Mouse (Mus musculus) liver, embryonic 12.5 days (tissue): Measurements from ENCODE around the gene Cog7. TPM values are rescaled to one million over a fixed set of nuclear protein-coding genes. Genes with fewer than 3 reads are reported as not detected.

Experiments
- ATAC-seq: fragments of 200-750 bp; cut with Nextera tagmentation; 2 replicates; pipeline ENCODE4 v1.8.0; 2017; ENCODE audit warnings: moderate number of reproducible peaks, mild to moderate bottlenecking, moderate library complexity
- H3K27ac ChIP-seq: fragments of 300-500 bp; sonication (generic); 2 replicates; pipeline ENCODE4 v1.5.1; 2016; ENCODE audit warnings: mild to moderate bottlenecking
- H3K27me3 ChIP-seq: fragments of 300-500 bp; sonication (generic); replicated peaks from 2 replicates; pipeline ENCODE4 v1.6.1; 2016; ENCODE audit warnings: mild to moderate bottlenecking, moderate library complexity
- H3K36me3 ChIP-seq: fragments of 300-500 bp; sonication (generic); 2 replicates; pipeline ENCODE4 v1.6.1; 2016; ENCODE audit warnings: mild to moderate bottlenecking, moderate library complexity
- H3K4me1 ChIP-seq: fragments of 300-500 bp; sonication (generic); 2 replicates; pipeline ENCODE4 v1.6.1; 2016
- H3K4me2 ChIP-seq: fragments of 300-500 bp; sonication (generic); 2 replicates; pipeline ENCODE4 v1.6.1; 2016; ENCODE audit warnings: mild to moderate bottlenecking, moderate library complexity
- H3K4me3 ChIP-seq: fragments of 300-500 bp; sonication (generic); 2 replicates; pipeline ENCODE4 v1.5.1; 2016; ENCODE audit warnings: mild to moderate bottlenecking, moderate library complexity
- H3K9ac ChIP-seq: fragments of 300-500 bp; sonication (generic); 2 replicates; pipeline ENCODE4 v1.6.1; 2016; ENCODE audit warnings: mild to moderate bottlenecking, moderate library complexity
- H3K9me3 ChIP-seq: fragments of 300-500 bp; sonication (generic); replicated peaks from 2 replicates; pipeline ENCODE4 v1.6.1; 2016; ENCODE audit warnings: mild to moderate bottlenecking, moderate library complexity
- WGBS: fragments of 180-500 bp; shearing (Covaris S2); methylation state at CpG from one replicate; pipeline ENCODE4 v1.1.7; 2016; ENCODE audit not compliant: insufficient replicate concordance; 5-methylcytosine and 5-hydroxymethylcytosine counted together
- polyA plus RNA-seq: library from polyadenylated mRNA; unstranded; fragments of >200 nt; fragmentation: Nextera tagmentation; extraction: Ambion mirVana; gene quantifications from 2 replicates; pipeline ENCODE4 v1.2.1, GENCODE M21; 2016

The Cog7 gene
- polyA plus RNA-seq, 1 experiment from 2014 or later: 15.1 TPM

DNA sequence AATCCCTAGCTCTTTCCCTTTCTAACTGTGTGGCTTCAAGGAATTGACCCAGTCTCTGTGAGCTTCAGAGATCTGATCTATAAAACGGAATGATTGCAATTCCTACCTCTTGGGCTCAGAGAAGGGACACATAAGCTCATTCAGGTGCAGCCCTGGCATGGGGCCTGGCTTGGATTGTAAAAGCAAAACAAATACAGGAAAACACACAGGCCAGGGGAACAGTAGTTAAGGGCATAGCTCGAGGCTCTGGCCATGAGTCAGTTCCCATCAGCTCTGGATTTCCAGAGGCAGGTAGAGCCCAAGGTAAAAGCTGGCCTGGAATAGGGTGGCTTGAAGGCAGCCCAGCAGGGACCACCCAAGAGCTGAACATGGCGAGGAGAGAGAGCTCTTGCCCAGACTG is 107.5 kb downstream of the Cog7 start:
- H3K9ac ChIP-seq: no peak overlapping the region
- 35% methylated on average over 3 of the region's 3 CpGs for WGBS
- H3K36me3 ChIP-seq: no peaks in the 10 kb centered on the region
- H3K4me2 ChIP-seq: no peak overlapping the region
- no peak for ATAC-seq
- H3K27me3 ChIP-seq: no peaks in the 10 kb centered on the region
- no peak overlapping the region for H3K4me3 ChIP-seq
- H3K4me1 ChIP-seq: no peaks in the 10 kb centered on the region
- H3K9me3 ChIP-seq: no peaks in the 10 kb centered on the region
- no peak overlapping the region for H3K27ac ChIP-seq

DNA sequence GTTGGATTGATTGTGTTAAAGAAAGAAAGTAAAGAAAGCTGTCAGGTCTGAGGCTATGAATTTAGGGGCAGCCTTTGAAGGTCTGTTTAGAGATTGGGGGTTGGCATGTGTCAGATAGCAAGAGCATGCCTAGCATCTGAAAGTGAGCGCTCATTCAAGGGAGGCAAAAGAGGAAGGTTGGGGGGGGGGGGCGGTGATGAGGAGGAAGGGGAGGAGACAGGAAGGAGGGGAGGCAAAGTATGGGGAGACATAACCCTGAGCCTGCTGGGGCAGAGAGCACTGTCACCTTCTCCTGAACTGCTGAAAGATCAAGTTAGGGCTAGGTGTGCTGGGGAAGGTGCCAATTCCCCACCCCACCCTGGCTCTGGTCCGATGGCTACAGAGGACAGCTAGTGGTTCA is 109.9 kb downstream of the Cog7 start:
- H3K27me3 ChIP-seq: peaks cover 3% of the 10 kb centered on the region; the same call in 1 of the 2 replicates
- H3K4me1 ChIP-seq: no peaks in the 10 kb centered on the region
- no peak overlapping the region for H3K4me2 ChIP-seq
- no peak overlapping the region for H3K9ac ChIP-seq
- no peak for ATAC-seq
- H3K9me3 ChIP-seq: no peaks in the 10 kb centered on the region
- H3K36me3 ChIP-seq: no peaks in the 10 kb centered on the region
- H3K4me3 ChIP-seq: no peak overlapping the region
- H3K27ac ChIP-seq: no peak overlapping the region
- 27% methylated on average over 2 of the region's 3 CpGs for WGBS

GRCm38 (mm10) chr7:121864858-121865585 is 116.5 kb downstream of the Cog7 start, which contains the start of gene Scnn1b:
Scnn1b (plus strand) TSS chr7:121865038.
- H3K9me3 ChIP-seq: no peaks in the 10 kb centered on the region
- no peak within 1 kb of the TSS for H3K27ac ChIP-seq
- no peaks in the 10 kb centered on the region for H3K4me1 ChIP-seq
- H3K4me2 ChIP-seq: peak within 1 kb of the TSS; percentile 40
- no peak within 1 kb of the TSS for H3K9ac ChIP-seq
- no peak for ATAC-seq
- H3K36me3 ChIP-seq: no peaks in the 10 kb centered on the region
- 4% methylated on average over 38 of the region's 42 CpGs for WGBS
- H3K27me3 ChIP-seq: peaks cover 41% of the 10 kb centered on the region
- H3K4me3 ChIP-seq: no peak within 1 kb of the TSS

- WGBS: 58% methylated on average over 8 of the region's 8 CpGs
- ATAC-seq: no peak
- no peak overlapping the region for H3K27ac ChIP-seq
Measured at GRCm38 (mm10) chr7:121858939-121859338, 122.6 kb downstream of the Cog7 start.

GRCm38 (mm10) chr7:121857177-121857884 is 124.2 kb downstream of the Cog7 start:
- no peaks in the 10 kb centered on the region; the same call in 1 of the 2 replicates for H3K27me3 ChIP-seq
- H3K4me3 ChIP-seq: no peak overlapping the region
- H3K27ac ChIP-seq: no peak overlapping the region
- no peaks in the 10 kb centered on the region for H3K9me3 ChIP-seq
- H3K4me1 ChIP-seq: no peaks in the 10 kb centered on the region
- H3K36me3 ChIP-seq: no peaks in the 10 kb centered on the region
- no peak for ATAC-seq
- no peak overlapping the region for H3K4me2 ChIP-seq
- 69% methylated on average over 11 of the region's 11 CpGs for WGBS
- H3K9ac ChIP-seq: no peak overlapping the region

More at GRCm38 (mm10) chr7:121858939-121859338, 122.6 kb downstream of the Cog7 start:
- H3K9me3 ChIP-seq: no peaks in the 10 kb centered on the region
- no peak overlapping the region for H3K4me2 ChIP-seq
- peaks cover 11% of the 10 kb centered on the region for H3K27me3 ChIP-seq
- H3K4me3 ChIP-seq: no peak overlapping the region
- no peak overlapping the region for H3K9ac ChIP-seq
- no peaks in the 10 kb centered on the region for H3K36me3 ChIP-seq
- H3K4me1 ChIP-seq: no peaks in the 10 kb centered on the region

DNA sequence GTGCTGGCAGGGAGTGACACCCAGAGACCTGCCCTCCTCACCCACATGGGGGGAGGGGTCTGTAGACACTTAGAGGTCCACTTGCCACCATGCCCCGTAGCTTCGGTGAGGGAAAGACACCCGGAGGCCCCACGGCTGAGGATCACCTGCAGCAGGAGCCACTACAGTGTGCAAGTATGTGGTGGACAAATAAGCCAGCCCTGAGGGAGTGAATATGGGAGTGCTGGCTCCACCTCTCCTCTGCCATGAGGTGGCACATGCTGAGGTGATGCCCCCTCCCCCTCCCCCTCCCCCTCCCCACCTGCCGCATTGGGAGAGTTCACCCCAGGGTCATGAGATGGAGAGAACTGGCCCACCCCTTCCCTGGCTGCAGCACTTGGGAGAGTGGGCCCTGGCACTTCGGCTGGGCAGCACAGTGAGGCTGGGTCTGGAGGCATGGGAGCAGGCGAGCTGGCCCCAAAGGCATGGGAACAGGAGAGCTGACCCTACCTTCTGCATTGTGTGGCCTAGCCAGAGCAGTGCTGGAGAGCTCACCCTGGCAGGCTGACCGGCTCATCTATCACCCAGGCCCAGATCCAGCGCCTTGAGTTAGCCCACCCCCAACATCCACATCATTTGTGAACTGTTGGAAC is 132.9 kb downstream of the Cog7 start:
- Histone ChIP-seq H3K36me3 (no peaks in the 10 kb centered on the region), H3K9me3 (no peaks in the 10 kb centered on the region), H3K4me1 (no peaks in the 10 kb centered on the region), H3K27me3 (no peaks in the 10 kb centered on the region), H3K4me2 (no peak overlapping the region), H3K9ac (no peak overlapping the region), H3K27ac (no peak overlapping the region), H3K4me3 (no peak overlapping the region)
- ATAC-seq: no peak
- 70% methylated on average over 9 of the region's 9 CpGs for WGBS

- Histone ChIP-seq H3K9ac (no peak overlapping the region), H3K9me3 (no peaks in the 10 kb centered on the region), H3K27me3 (no peaks in the 10 kb centered on the region), H3K36me3 (no peaks in the 10 kb centered on the region), H3K27ac (no peak overlapping the region), H3K4me3 (no peak overlapping the region), H3K4me1 (no peaks in the 10 kb centered on the region), H3K4me2 (no peak overlapping the region)
- ATAC-seq: no peak
- WGBS: 57% methylated on average over 6 of the region's 6 CpGs
Measured at GRCm38 (mm10) chr7:121845964-121846363, 135.5 kb downstream of the Cog7 start.

GRCm38 (mm10) chr7:121842234-121842633 is 139.3 kb downstream of the Cog7 start:
- no peak for ATAC-seq
- H3K4me2 ChIP-seq: no peak overlapping the region
- H3K9ac ChIP-seq: no peak overlapping the region
- no peaks in the 10 kb centered on the region for H3K9me3 ChIP-seq
- H3K36me3 ChIP-seq: no peaks in the 10 kb centered on the region
- H3K27ac ChIP-seq: no peak overlapping the region
- H3K27me3 ChIP-seq: no peaks in the 10 kb centered on the region
- 52% methylated on average over 6 of the region's 6 CpGs for WGBS
- no peaks in the 10 kb centered on the region for H3K4me1 ChIP-seq
- H3K4me3 ChIP-seq: no peak overlapping the region

DNA sequence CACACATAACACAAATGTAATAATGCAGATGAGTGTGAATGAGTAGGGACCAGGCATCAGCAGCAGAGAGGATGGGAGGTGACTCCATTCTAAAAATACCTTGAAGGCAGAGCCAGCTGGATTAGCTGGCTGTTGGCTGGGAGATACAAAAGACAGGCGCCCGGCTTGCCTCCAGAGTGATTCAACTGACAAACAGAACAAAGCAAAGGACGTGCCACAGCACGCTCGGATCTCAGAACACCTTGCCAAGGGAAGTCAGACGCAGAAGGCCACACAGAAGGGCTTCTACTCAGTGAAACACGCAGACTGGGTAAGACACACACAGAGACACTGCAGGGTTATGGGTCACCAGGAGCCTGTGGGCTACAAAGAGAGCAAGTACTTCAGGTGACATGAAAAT is 140.7 kb downstream of the Cog7 start:
- Histone ChIP-seq H3K36me3 (no peaks in the 10 kb centered on the region), H3K4me2 (no peak overlapping the region), H3K9ac (no peak overlapping the region), H3K4me3 (no peak overlapping the region), H3K9me3 (peaks cover under 1% of the 10 kb centered on the region), H3K4me1 (no peaks in the 10 kb centered on the region), H3K27me3 (no peaks in the 10 kb centered on the region), H3K27ac (no peak overlapping the region)
- ATAC-seq: no peak
- 71% methylated on average over 7 of the region's 7 CpGs for WGBS

DNA sequence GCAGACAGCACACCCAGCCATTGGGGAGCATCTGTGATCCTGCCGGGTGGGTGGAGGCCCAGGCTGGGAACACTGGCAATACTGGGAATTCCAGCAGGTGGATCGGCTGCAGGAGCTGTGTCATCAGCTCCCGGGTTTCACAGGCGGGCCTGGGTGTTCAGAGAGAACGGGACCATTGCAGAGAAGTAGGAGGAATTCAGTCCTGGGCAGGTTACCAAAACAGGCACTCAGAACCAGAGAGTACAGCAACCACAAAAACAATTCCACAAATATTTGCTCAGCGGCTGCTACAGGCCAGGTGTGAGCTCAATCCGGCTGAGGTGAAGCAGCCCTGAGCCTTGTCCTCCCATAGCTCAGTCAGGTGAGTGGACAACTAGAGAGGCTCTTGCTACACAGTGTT is 144.7 kb downstream of the Cog7 start:
- H3K4me1 ChIP-seq: no peaks in the 10 kb centered on the region
- no peaks in the 10 kb centered on the region for H3K27me3 ChIP-seq
- no peak overlapping the region for H3K4me3 ChIP-seq
- no peak for ATAC-seq
- H3K9me3 ChIP-seq: peaks cover 5% of the 10 kb centered on the region
- H3K4me2 ChIP-seq: no peak overlapping the region
- no peaks in the 10 kb centered on the region for H3K36me3 ChIP-seq
- H3K27ac ChIP-seq: no peak overlapping the region
- WGBS: 69% methylated on average over 7 of the region's 7 CpGs
- H3K9ac ChIP-seq: no peak overlapping the region

DNA sequence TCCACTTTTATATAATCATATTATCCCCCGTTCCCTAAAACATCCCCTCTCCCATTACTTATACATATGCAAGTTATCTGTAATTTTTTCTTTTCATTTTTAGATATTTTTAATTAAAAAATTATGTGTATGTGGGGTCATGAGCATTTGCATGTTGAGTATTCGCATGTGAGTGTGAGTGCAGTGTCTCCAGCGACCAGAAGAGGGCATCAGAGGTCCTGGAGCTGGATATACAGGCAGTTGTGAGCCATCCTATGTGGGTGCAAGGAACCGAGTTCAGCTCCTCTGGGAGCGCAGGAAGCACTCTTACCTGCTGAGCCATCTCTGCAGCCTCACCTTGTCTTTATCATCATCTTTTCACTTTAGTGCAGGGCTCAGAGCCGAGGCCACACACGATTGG is 146.1 kb downstream of the Cog7 start:
- H3K27me3 ChIP-seq: no peaks in the 10 kb centered on the region
- no peak overlapping the region for H3K27ac ChIP-seq
- 69% methylated on average over 7 of the region's 7 CpGs for WGBS
- H3K9me3 ChIP-seq: peaks cover 5% of the 10 kb centered on the region
- H3K4me3 ChIP-seq: no peak overlapping the region
- no peaks in the 10 kb centered on the region for H3K36me3 ChIP-seq
- H3K4me2 ChIP-seq: no peak overlapping the region
- H3K4me1 ChIP-seq: no peaks in the 10 kb centered on the region
- no peak for ATAC-seq
- H3K9ac ChIP-seq: no peak overlapping the region
